Mouse (Mus musculus) embryonic facial prominence, embryonic 10.5 days (tissue): ENCODE data around the gene Ltb. TPM values are rescaled to one million over a fixed set of nuclear protein-coding genes. Genes with fewer than 3 reads are reported as not detected.
A peak's percentile ranks its signal among the peaks of the same experiment; 100 is the strongest.

ENCODE experiments used
- DNase-seq: peaks from one replicate; pipeline ENCODE4 v3.0.0-alpha.2; 2017; ENCODE audit warnings: low spot score
- H3K27ac ChIP-seq: fragments of 300-500 bp; sonication (generic); replicated peaks from 2 replicates; pipeline ENCODE4 v1.5.1; 2016; ENCODE audit warnings: mild to moderate bottlenecking
- H3K27me3 ChIP-seq: fragments of 300-500 bp; sonication (generic); replicated peaks from 2 replicates; pipeline ENCODE4 v1.6.1; 2016; ENCODE audit warnings: low read depth, mild to moderate bottlenecking; ENCODE audit not compliant: poor library complexity, severe bottlenecking
- H3K36me3 ChIP-seq: fragments of 300-500 bp; sonication (generic); replicated peaks from 2 replicates; pipeline ENCODE4 v1.6.1; 2016; ENCODE audit warnings: mild to moderate bottlenecking, moderate library complexity
- H3K4me1 ChIP-seq: fragments of 300-500 bp; sonication (generic); 2 replicates; pipeline ENCODE4 v1.6.1; 2016
- H3K4me3 ChIP-seq: fragments of 300-500 bp; sonication (generic); 2 replicates; pipeline ENCODE4 v1.5.1; 2016; ENCODE audit warnings: mild to moderate bottlenecking, moderate library complexity
- H3K9me3 ChIP-seq: fragments of 300-500 bp; sonication (generic); 2 replicates; pipeline ENCODE4 v1.6.1; 2016; ENCODE audit warnings: mild to moderate bottlenecking
- WGBS: fragments of 180-500 bp; shearing (Covaris S2); methylation state at CpG from one replicate; pipeline ENCODE4 v1.1.7; 2016; 5-methylcytosine and 5-hydroxymethylcytosine counted together
- polyA plus RNA-seq: library from polyadenylated mRNA; unstranded; fragments of >200 nt; fragmentation: Nextera tagmentation; extraction: Ambion mirVana; gene quantifications from 2 replicates; pipeline ENCODE4 v1.2.1, GENCODE M21; 2016

Ltb gene
- polyA plus RNA-seq, 1 experiment from 2014 or later = 0.16 TPM

DNA sequence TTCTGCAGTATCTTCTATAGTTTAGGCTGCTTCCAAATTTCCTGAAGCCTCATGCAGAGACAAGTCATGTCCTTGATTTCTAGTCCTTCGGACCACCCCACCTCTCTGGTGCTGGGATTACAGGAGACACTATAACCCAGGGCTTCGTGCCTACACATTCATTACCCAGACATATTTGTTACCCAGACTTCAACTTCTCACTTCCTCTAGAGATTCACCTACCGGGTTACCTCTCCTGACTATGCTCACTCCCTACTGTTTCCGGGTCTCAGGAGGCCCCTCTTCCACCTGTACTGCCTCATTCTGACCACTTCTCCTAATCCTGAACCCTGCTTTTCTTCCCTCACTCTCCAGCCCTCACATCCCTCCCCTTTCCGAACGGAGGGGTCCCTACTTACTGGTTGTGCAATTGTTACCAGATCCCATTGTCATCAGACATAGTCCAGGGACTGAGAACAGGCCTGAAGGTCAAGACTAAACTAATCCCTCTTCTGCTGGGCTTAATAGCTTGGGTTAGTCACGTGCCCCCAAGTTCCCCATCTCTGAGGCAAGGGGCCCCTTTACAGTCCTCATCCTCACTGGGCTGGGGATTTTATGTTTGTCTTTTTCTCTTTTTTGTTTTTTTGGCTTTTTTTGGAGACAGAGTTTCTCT is 6.2 kb upstream of the Ltb start, which contains the start of gene Lst1:
Gene Lst1, minus strand, starts transcription at position 481 of the 652 bp plus-strand sequence.
- DNase-seq = no peak
- no peak within 1 kb of the TSS; the same call in 1 of the 2 replicates for H3K27ac ChIP-seq

DNA sequence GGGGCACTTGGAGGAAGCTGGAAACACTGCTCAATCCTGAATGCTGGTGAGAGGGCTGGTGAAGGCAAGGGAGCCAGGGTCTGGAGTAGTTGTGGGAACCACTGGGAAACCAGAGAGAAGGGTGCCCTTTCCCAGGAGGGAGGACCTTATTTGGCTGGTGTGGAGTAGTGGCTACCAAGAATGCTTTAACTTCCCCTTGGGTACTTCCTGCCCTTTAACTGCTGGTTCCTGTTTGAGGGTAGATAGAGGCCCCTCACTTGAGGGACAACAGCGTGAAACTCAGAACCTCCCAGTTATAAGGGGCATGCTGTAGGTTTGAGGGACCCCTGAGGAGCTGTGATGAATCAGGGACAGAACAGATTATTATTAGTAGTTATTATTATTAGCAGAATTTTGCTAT is 5.1 kb upstream of the Ltb start:
- no peaks in the 10 kb centered on the region for H3K9me3 ChIP-seq
- no peak for DNase-seq
- WGBS = 55% methylated on average over 1 of the region's 1 CpGs
- H3K27me3 ChIP-seq = peaks cover 10% of the 10 kb centered on the region
- H3K27ac ChIP-seq = no peak overlapping the region
- no peaks in the 10 kb centered on the region for H3K36me3 ChIP-seq
- no peak overlapping the region for H3K4me3 ChIP-seq
- peaks cover 28% of the 10 kb centered on the region for H3K4me1 ChIP-seq

More for the DNA sequence above, 6.2 kb upstream of the Ltb start, which contains the start of gene Lst1:
- Histone ChIP-seq H3K4me3 (no peak within 1 kb of the TSS), H3K9me3 (no peaks in the 10 kb centered on the region), H3K27me3 (no peaks in the 10 kb centered on the region), H3K4me1 (peaks cover 25% of the 10 kb centered on the region), H3K36me3 (no peaks in the 10 kb centered on the region)
- 74% methylated on average over 7 of the region's 7 CpGs for WGBS

DNA sequence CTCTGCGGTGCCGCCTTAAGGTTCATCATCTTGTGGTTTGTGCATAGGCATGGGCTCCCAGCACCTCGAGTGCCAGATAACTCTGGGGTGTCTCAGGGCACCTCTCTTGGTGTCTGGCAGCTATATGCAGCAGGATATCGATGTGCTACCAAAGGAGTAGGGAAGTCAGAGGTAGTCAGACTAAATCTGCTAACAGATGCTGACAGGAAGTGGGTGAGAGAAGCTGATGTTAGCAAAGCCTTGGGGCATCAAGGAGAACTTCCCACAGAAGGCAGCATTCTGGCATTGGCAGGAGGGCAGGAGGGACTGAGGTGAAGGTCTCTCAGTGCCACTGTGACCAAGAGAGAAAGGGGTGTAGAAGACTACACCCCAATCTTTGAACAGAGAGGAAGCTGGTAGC is 4.1 kb upstream of the Ltb start:
- Histone ChIP-seq H3K27ac (no peak overlapping the region), H3K36me3 (no peaks in the 10 kb centered on the region), H3K4me1 (peaks cover 34% of the 10 kb centered on the region), H3K27me3 (peaks cover 19% of the 10 kb centered on the region), H3K9me3 (no peaks in the 10 kb centered on the region), H3K4me3 (no peak overlapping the region)
- WGBS = 81% methylated on average over 4 of the region's 4 CpGs
- DNase-seq = no peak

DNA sequence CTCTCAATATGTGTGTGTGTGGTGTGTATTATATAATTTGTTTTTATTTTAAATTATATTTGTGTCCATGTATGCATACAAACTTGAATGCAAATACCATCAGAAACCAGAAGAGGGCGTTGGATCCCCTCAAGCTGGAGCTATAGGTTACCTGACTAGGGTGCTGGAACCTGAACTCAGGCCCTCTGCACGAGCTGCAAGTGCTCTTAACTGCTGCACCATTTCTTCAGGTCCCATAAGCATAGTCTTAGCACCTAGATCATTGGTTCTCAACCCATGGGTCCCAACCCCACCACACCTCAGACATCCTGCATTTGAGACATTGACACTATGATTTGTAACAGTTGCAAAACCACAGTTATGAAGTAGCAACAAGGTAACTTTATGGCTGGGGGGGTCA is 2.5 kb upstream of the Ltb start:
- DNase-seq = no peak
- H3K9me3 ChIP-seq = no peaks in the 10 kb centered on the region
- H3K27me3 ChIP-seq = peaks cover 36% of the 10 kb centered on the region
- no peak overlapping the region for H3K27ac ChIP-seq
- peaks cover 33% of the 10 kb centered on the region for H3K4me1 ChIP-seq
- 62% methylated on average over 2 of the region's 2 CpGs for WGBS
- no peak overlapping the region for H3K4me3 ChIP-seq
- no peaks in the 10 kb centered on the region for H3K36me3 ChIP-seq

DNA sequence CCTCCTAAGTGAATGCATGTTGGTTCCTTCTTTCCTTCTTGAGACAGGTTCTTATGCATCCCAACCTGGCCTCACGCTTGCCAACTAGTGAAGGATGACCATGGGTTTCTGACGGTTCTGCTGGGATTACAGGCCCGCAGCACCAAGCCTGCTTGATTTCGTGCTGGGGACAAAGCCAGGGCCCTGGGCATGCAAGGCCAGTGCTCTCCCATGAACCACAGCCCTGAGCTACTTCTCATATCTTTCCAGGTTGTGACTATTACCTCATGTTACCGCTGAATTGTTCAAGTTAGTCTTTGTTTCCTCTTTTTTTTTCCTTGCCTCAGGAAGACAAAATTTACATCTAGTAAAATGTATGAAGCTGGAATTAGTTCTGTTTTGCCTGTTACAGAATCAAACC is 1.3 kb upstream of the Ltb start:
- whole genome bisulfite sequencing = 84% methylated on average over 5 of the region's 5 CpGs

DNA sequence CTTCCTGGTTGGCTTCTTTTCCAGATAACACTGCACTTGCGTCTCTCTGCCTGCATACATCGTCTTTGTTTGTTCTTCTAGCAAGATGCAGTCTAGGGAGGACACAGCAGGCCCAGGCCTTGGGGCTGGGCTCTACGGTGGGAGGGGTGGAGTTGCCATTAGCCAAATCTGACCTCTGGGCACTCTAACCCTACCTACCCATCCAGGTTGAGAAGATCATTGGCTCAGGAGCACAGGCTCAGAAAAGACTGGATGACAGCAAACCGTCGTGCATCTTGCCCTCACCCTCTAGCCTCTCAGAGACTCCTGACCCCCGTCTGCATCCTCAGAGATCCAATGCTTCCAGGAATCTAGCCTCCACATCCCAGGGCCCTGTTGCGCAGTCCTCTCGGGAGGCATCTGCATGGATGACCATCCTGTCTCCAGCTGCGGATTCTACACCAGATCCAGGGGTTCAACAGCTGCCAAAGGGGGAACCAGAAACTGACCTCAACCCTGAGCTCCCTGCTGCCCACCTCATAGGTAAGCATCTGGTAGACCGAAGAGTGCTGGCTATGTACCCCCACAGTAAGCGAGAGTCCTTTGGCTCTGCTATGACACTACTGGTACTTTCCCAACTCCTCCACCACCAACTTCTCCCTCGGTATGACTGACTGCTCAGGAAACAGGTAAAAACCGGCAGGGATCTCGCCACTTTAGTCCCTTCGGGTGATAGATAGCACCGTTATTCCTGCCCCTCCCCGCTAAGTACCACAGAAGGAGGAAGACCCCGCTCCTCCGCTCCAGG is 798 bp downstream of the Ltb start:
- Histone ChIP-seq H3K36me3 (no peaks in the 10 kb centered on the region), H3K27ac (peak overlapping the region; percentile 35; the same call in 1 of the 2 replicates), H3K9me3 (no peaks in the 10 kb centered on the region), H3K27me3 (peaks cover 65% of the 10 kb centered on the region), H3K4me3 (peak overlapping the region; percentile 61), H3K4me1 (peaks cover 32% of the 10 kb centered on the region)
- 41% methylated on average over 19 of the region's 19 CpGs for WGBS
- DNase-seq = no peak

More for the DNA sequence above, 1.3 kb upstream of the Ltb start:
- Histone ChIP-seq H3K27ac (no peak overlapping the region), H3K4me1 (peaks cover 31% of the 10 kb centered on the region), H3K4me3 (no peak overlapping the region), H3K9me3 (no peaks in the 10 kb centered on the region), H3K36me3 (no peaks in the 10 kb centered on the region), H3K27me3 (peaks cover 48% of the 10 kb centered on the region)
- no peak for DNase-seq

DNA sequence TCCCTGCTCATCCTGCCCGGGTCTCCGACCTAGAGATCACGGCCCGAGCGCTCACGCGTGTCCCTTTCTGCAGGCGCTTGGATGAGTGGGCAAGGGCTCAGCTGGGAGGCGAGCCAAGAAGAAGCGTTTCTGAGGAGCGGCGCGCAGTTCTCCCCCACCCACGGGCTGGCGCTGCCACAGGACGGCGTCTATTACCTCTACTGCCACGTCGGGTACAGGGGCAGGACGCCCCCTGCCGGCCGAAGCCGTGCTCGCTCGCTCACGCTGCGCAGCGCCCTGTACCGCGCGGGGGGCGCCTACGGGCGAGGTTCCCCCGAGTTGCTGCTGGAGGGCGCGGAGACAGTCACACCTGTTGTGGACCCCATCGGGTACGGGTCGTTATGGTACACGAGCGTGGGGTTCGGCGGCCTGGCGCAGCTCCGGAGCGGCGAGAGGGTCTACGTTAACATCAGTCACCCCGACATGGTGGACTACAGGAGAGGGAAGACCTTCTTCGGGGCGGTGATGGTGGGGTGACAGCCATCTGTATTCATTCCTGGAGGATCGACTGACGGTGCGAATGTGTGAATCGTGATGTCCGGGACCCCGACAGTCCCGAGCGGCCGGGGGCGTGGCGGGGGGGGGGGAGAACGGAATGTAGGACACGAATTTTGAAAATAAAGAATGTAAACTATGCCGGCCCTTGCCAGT is 1.5 kb downstream of the Ltb start:
- DNase-seq = peak; percentile 87
- H3K4me1 ChIP-seq = peaks cover 32% of the 10 kb centered on the region
- H3K27me3 ChIP-seq = peaks cover 72% of the 10 kb centered on the region
- H3K27ac ChIP-seq = peak overlapping the region; percentile 35; the same call in 1 of the 2 replicates
- H3K9me3 ChIP-seq = no peaks in the 10 kb centered on the region
- no peaks in the 10 kb centered on the region for H3K36me3 ChIP-seq
- peak overlapping the region; percentile 61 for H3K4me3 ChIP-seq
- WGBS = 2% methylated on average over 66 of the region's 66 CpGs

DNA sequence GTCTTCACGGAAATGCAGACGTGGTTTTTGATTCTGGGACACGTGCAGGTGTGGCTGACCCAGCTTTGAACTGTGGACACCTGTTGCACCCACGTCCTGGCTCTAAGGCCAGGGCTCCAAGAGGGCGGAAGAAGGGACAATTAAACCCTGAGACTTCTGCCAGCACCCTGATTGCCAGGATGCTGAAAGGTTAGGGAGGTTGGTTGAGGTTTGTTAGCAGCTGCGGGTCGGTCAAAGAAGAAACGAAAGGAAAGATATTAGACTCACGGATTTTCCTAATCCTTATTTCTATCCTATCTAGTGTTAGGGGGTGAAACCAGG is 2.0 kb downstream of the Ltb start:
- Histone ChIP-seq H3K36me3 (no peaks in the 10 kb centered on the region), H3K9me3 (no peaks in the 10 kb centered on the region), H3K27ac (no peak overlapping the region), H3K4me3 (peak overlapping the region; percentile 61), H3K4me1 (peaks cover 32% of the 10 kb centered on the region), H3K27me3 (peaks cover 77% of the 10 kb centered on the region)
- WGBS = 32% methylated on average over 9 of the region's 9 CpGs
- DNase-seq = no peak

DNA sequence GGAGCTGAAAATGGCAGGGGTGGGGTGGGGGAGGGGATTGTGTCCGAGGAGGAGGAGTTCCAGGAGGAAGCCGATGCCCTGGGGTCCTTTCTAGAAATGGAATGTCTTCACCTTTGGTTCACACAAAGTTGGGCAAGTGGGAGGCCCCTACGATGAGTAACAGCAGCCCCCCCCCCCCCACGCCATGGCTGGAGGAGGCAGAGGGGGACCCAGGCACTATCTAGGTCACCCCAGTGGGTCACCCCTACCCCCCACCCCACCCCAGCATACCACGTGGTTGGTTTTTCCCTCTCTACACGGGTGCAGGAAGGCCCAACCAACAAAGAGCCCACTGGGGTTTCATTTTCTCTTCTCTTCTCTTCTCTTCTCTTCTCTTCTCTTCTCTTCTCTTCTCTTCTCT is 2.9 kb downstream of the Ltb start:
- peaks cover 86% of the 10 kb centered on the region for H3K27me3 ChIP-seq
- H3K4me3 ChIP-seq = no peak overlapping the region
- peaks cover 32% of the 10 kb centered on the region for H3K4me1 ChIP-seq
- H3K27ac ChIP-seq = no peak overlapping the region
- H3K9me3 ChIP-seq = no peaks in the 10 kb centered on the region
- DNase-seq = no peak
- WGBS = 52% methylated on average over 6 of the region's 6 CpGs
- H3K36me3 ChIP-seq = no peaks in the 10 kb centered on the region

DNA sequence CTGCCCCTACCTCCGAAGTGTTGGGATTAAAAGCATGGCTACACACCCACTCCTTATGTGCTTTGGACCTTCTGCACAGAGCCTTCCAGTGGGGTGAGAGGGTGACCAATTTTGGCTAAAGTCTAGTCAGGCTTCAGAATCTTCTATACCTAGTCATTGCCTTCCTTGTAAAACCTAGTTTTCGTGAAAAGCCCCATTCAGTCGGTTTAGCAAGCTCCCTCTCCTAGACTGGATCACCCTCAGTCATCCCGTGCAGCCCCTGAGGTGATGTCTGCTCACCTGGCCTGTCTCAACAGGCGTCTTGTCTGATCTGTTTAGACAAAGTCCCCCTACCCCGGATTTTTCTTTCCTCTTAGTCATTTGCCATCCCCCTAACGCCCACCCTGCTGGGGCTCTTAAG is 3.8 kb downstream of the Ltb start:
- Histone ChIP-seq H3K9me3 (no peaks in the 10 kb centered on the region), H3K4me3 (no peak overlapping the region), H3K4me1 (peaks cover 32% of the 10 kb centered on the region), H3K27ac (no peak overlapping the region), H3K36me3 (no peaks in the 10 kb centered on the region), H3K27me3 (peaks cover 95% of the 10 kb centered on the region)
- no peak for DNase-seq
- WGBS = 60% methylated on average over 7 of the region's 7 CpGs

DNA sequence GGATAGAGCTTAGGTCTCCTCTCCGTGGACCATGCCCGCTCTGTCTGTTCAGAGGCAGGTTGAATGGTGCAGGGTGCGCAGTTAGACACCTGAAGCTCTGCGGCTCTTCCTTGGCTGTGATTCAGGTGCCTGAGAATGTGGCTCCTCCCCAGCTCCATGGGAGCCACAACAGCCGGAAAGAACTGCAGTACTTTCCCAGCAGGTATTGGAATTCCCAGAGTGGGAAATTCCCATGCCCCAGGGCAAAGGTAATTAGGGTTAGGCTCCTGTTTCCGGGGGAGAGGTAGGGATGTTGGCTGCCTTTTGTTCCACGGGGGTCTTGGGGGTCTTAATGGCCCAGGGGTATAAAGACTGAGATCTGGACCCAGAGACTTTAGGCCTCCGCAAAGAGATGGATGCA is 4.7 kb downstream of the Ltb start:
- H3K9me3 ChIP-seq = no peaks in the 10 kb centered on the region
- WGBS = 18% methylated on average over 8 of the region's 8 CpGs
- no peak overlapping the region for H3K4me3 ChIP-seq
- H3K27ac ChIP-seq = no peak overlapping the region
- no peaks in the 10 kb centered on the region for H3K36me3 ChIP-seq
- peaks cover 96% of the 10 kb centered on the region for H3K27me3 ChIP-seq
- peaks cover 29% of the 10 kb centered on the region for H3K4me1 ChIP-seq
- DNase-seq = no peak

DNA sequence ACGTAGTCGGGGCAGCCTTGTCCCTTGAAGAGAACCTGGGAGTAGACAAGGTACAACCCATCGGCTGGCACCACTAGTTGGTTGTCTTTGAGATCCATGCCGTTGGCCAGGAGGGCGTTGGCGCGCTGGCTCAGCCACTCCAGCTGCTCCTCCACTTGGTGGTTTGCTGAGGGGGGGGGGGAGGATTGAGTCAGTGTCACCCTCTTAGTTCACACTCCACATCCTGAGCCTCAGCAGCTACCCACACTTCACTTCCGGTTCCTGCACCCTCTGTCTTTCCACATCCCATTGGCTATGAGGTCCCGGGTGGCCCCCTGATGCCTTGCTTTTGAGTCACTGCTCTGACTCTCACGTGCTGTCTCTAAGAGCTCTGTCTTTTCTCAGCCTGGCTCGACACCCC is 6.2 kb downstream of the Ltb start:
- DNase-seq = no peak
- Histone ChIP-seq H3K27me3 (peaks cover 96% of the 10 kb centered on the region), H3K4me3 (no peak overlapping the region), H3K36me3 (no peaks in the 10 kb centered on the region), H3K4me1 (peaks cover 23% of the 10 kb centered on the region), H3K9me3 (no peaks in the 10 kb centered on the region), H3K27ac (no peak overlapping the region)
- WGBS = 89% methylated on average over 11 of the region's 11 CpGs
